Mouse (Mus musculus): ENCODE data around the gene Plrg1.

Gene Plrg1

DNA sequence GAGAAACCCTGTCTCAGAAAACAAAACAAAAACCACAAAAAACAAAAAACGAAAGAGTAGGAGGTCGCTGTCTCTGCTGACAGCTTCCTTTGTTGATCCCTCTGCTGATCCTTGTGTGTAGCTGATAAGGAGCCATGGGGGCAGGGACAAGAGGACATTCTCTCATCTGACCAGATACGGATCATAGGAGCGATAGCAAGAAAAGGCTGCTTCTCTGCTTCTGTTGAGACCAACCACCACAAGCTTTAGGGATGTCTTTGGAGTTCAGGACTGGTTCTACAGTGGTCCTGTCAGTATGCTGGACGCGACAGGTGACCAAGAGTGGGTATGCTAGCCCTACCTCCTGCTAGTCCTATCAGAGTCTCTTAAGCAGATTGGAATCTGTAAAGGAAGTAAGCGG lies 2.2 kb upstream of the Plrg1 start:
- no peak for DNase-seq

- DNase-seq = peak; percentile 8
Observed at GRCm38 (mm10) chr3:83053758-83054157, 1.6 kb upstream of the Plrg1 start.

DNA sequence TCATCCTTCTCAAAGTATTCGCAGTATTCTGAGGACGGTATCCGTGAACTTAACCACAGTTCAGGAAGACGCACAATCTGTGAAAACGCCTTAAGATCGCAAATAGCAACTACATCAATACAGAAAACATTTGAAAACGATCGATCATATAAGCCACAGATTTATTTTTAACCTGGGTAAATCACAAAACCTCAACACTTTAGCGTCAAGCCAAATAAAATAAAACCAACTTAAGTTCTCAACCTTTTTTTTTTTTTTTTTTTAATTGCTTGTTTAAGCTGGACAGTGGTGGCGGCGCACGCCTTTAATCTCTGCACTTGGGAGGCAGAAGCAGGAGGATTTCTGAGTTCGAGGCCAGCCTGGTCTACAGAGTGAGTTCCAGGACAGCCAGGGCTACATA lies 563 bp upstream of the Plrg1 start:
- DNase-seq = no peak

DNA sequence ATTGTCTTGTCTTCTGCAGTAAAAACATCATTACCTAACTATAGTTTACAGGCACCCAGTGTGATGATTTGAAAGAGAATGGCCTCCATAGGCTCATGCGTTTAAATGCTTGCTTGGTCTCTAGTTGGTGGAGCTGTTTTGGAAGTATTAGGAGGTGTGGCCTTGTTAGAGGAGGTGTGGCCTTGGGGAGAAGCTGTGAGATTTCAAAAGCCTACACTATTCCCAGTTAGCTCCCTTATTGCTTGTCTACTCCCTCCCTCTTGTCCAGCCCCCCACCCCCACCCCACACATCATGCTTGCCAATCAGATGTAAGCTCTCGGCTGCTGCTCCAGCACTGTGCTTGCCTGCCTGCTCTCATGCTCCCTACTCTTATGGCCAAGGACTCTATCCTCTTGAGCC lies 1.7 kb downstream of the Plrg1 start:
- DNase-seq = no peak

DNA sequence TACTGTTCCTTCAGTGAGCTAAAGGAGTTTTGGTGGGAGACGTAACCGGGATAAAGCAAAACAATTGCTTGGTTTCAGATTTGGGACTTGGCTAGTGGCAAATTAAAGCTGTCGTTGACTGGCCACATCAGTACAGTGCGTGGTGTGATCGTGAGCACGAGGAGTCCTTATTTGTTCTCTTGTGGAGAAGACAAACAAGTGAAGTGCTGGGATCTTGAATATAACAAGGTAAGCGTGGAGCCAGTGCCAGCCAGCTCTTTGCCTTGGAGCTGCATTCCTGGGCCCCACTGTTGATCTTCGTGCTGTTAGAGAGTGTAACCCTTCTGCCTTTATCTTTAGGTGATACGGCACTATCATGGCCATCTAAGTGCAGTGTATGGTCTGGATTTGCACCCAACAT lies 12.6 kb downstream of the Plrg1 start:
- DNase-seq = no peak

- DNase-seq = no peak
Observed at GRCm38 (mm10) chr3:83068869-83069268, 13.5 kb downstream of the Plrg1 start.

DNA sequence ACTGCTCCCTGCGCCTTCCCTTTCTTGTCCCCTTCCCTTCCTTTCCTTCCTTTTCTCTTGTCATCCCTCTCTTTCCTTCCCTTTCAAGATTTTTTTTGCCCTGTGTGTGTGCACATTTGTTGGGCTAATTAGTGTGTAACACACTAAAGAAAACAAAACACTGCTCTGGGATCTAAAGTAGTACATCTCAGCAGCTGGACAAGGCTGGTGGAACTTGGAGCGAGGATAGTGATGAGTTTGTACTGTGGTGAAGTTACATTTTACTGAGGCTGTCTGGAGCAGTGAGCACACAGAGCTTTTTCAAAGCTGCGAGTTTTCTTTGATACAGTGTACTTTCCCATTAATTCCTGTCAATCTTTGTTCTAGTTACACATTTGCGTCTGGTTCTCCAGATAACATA lies 14.9 kb downstream of the Plrg1 start:
- no peak for DNase-seq

DNA sequence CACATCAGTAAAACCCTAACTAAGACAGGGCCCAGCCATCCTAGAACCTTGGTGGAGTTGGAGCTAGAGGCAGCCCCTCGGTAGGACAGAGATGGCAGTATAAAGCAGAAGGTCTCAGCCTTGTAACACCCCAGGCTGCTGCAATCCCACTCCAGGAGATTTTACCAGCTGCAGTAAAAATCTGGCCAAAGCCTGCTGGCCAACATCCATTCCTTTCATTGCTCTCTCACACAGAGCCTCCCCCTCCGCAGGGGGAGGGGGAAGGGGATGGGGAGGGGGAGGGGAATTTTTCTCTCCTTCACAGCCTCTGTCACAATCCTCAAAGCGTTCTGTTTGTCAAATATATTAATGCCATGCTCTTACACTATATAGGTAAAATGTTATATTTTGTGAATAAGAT lies 21.2 kb downstream of the Plrg1 start:
- DNase-seq = peak; percentile 15

DNA sequence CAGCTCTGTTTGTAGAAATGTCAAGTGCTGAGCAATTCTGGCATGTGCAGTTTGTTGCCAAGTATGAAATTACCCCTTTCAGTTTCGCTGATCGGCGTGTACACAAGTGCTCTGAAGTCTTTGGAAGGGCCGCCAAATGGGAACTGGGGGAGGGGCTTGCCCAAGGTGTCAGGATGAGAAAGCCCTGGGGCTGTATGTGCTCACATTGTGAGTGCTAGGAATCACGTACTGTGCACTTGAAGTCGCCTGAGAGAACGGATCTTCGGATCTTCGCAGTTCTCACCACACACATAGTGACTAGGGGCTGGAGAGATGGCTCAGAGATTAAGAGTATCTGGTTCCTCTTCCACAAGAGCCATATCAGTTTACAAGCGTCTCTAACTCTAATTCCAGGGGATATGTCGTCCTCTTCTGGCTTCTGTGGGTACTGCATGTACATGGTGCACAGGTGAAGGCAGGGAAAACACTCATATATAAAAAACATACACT lies 25.3 kb downstream of the Plrg1 start:
- peak; percentile 51 for DNase-seq

DNA sequence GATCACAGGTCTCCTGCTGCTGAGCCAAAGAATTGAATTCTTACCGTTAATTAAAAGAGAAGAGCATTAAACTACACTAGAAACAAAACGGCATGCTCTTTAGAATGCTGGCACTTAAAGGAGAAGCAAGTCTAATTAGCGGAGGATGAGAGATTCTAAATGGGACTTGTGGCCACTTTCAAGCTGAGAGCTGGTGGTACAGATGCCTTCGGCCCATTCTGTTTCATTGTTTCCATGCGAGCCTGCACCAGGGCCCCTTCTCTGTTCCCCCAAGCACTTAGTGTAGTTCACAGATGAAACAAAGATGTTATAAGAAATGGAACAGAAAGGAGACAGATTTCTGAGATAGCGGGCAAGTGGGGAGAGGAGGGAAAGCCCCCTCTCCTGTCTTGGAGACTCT lies 42.3 kb downstream of the Plrg1 start:
- no peak for DNase-seq

DNA sequence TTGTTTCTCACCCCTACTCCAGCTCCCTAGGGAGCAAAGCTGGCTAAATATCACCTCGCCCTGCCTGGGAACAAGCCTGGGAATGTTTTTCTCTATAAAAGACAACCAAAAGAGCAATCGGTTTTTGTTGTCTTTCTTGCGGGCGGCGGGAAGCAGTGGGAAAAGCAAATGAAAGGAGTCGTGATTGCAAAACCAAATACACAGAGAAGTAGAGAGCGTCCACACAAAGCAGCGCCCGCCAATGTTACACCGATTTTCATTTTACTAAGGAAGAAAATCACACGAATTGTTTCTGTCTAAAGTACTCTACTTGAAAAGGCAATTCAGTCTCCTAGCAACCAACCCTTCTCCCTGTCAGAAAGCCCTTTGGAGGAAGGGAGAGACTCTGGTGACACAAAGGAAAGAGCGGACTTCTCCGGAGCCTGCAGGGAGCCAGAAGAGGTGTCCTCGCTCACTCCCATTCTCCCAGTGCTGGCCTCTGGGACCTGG lies 43.3 kb downstream of the Plrg1 start:
- peak; percentile 27 for DNase-seq

GRCm38 (mm10) chr3:83099139-83099538 lies 43.8 kb downstream of the Plrg1 start:
- no peak for DNase-seq

DNA sequence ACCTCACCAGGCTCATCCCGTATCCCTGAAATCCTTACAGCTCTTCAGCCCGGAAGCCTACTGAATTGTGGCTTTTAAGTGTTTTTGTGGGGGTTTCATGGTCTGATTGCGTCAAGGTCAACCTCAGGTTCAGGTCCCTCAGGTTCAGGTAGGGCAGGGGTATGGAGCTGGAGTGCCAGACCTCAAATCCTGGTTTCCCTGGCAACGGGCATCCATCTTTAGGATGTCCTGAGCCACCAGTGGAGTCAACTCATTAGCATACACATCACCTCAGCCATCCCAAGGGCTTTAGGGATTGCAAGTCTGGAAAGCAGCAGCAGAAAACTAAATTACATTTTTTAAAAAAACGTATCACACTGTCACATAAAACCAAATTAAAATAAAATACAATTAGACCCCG lies 44.3 kb downstream of the Plrg1 start:
- DNase-seq = no peak

DNA sequence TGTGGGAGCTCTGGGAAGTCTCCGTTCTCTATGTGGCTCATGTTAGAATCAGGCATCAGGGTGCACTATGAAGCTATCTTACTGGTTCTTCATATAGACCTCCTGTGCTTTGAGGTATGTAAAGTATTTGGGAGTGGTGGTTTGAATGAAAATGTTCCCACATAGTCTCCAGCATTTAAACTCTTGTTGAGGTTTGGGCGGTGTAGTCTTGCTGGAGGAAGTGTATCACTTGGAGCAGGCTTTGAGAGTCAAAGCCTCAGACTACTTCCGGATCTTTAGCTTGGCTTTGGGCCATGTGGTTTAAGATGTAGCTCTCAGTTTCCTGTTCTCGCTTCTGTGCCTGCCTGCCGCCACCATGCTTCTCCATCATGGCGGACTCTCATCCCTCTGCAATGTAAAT lies 47.0 kb downstream of the Plrg1 start:
- no peak for DNase-seq

GRCm38 (mm10) chr3:83110163-83110562 lies 54.8 kb downstream of the Plrg1 start:
- no peak for DNase-seq

DNA sequence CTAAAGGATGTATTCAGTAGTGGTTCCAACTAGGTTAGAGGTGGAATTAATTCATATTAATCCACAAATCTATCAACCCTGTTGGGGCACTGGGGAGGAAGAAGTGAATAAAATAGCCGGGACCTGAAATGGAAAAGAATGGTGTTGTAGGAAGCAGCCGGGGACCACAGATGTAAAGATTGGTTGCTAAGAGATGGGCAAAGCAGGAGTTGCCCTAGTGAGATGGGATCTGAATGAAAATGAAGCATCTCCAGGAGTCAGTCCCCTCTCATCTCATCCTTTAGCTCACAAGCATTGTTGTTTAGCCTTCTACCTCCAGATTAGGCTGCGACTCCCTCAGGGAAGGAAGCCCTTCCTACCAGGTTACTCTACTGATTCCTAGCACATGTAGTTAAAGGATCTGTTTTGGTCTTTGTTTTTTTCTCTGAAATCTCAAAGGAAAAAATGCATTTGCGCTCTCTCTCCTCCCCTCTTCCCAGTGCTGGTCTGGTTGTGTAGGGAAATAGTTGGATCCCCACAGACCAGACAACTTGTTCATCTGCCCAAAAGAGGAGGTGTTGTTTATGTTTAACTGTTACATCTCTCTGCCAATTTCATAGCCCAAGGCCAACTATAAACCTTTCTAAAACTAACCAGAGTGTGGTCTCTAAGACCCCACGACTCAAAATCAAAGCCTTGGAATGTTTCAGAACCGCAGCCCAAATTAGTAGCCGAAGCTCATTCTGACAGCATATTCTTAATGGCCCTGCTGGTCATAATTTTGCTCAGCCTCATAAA lies 56.4 kb downstream of the Plrg1 start:
- DNase-seq = no peak

GRCm38 (mm10) chr3:83112869-83113268 lies 57.5 kb downstream of the Plrg1 start:
- no peak for DNase-seq

GRCm38 (mm10) chr3:83114946-83115345 lies 59.6 kb downstream of the Plrg1 start:
- DNase-seq = no peak

DNA sequence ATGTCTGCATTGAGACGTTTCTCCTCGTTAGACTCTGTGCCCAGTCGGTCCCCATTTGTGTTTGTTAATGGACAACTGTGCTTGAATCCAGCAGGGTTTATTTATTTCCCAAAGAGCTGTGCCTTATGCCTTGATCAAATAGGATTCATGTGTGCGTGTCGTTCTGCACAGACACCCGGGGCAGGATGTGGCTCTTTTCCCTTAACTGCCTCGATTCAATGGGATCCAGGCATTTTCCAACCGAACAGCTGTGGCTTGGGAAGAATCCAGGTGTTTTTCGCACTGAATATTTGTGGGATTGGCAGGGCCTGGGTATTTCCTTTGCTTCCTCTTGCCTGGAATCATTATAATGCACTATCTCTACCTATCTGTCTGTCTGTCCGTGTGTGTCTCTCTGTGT lies 62.3 kb downstream of the Plrg1 start:
- no peak for DNase-seq
